Mouse (Mus musculus) spleen, adult 2 months (tissue): Measurements from ENCODE around the gene Cd200r3.

Source experiments
- CTCF ChIP-seq: fragments of 200-500 bp; IDR thresholded peaks from 2 replicates; pipeline ENCODE4 v1.5.1; 2011; ENCODE audit warnings: mild to moderate bottlenecking, inconsistent platforms; ENCODE audit not compliant: insufficient read depth, insufficient read length, insufficient replicate concordance; ENCODE audit errors: extremely low read depth
- POLR2A ChIP-seq: fragments of 200-500 bp; IDR thresholded peaks from 2 replicates; pipeline ENCODE4 v1.6.1; 2011; ENCODE audit warnings: low read depth, low read length, inconsistent platforms

DNA sequence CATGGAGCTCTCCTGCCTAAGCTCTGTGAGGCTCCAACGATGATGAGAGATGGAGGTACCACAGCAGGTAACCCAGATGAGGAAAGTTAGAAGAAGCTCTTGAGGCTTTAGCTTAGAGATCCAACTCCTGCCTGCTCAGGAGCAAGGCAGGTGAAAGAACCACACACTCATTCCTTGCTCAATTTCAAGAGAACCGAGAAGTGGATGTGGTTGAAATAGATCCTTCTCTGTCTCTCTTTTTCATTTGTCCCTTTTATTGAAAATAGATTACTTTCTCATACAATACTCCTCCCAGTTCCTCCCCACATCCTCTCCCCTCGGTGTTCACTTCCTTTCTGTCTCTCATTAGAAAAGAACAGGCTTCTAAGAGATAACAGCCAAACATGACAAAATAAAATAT, 56.1 kb downstream of the Cd200r3 start:
- no peak for TF ChIP-seq CTCF
- TF ChIP-seq POLR2A, result no peak
